Mouse (Mus musculus) small intestine, adult 2 months (tissue): ENCODE measurements around the gene Gabra6. TPM values are rescaled to one million over a fixed set of nuclear protein-coding genes. Genes with fewer than 3 reads are reported as not detected.

Source experiments
- H3K27ac ChIP-seq: fragments of 200-500 bp; 2 replicates; pipeline ENCODE4 v1.5.1; 2012; ENCODE audit warnings: low read depth, low read length, control low read depth, inconsistent platforms; ENCODE audit not compliant: insufficient read depth
- H3K27me3 ChIP-seq: fragments of 200-500 bp; 2 replicates; pipeline ENCODE4 v1.6.1; 2012; ENCODE audit warnings: mild to moderate bottlenecking, moderate library complexity, low read length, inconsistent platforms; ENCODE audit not compliant: control insufficient read depth, insufficient read depth
- H3K36me3 ChIP-seq: fragments of 200-500 bp; 2 replicates; pipeline ENCODE4 v1.6.1; 2012; ENCODE audit warnings: mild to moderate bottlenecking, low read length, control low read depth, inconsistent platforms; ENCODE audit not compliant: control insufficient read depth, insufficient read depth
- H3K4me1 ChIP-seq: fragments of 200-500 bp; 2 replicates; pipeline ENCODE4 v1.6.1; 2012; ENCODE audit warnings: low read length, inconsistent platforms, mixed read lengths; ENCODE audit not compliant: control insufficient read depth, insufficient read depth, insufficient read length
- H3K4me3 ChIP-seq: fragments of 200-500 bp; 2 replicates; pipeline ENCODE4 v1.5.1; 2012; ENCODE audit warnings: low read depth, mild to moderate bottlenecking, control low read depth, inconsistent platforms, low read length, moderate library complexity
- CTCF ChIP-seq: fragments of 200-500 bp; IDR thresholded peaks from 2 replicates; pipeline ENCODE4 v1.5.1; 2012; ENCODE audit warnings: low read depth, mild to moderate bottlenecking, control low read depth, inconsistent platforms, low read length, moderate library complexity, mixed read lengths; ENCODE audit not compliant: insufficient replicate concordance, insufficient read length; ENCODE audit errors: extremely low read depth
- POLR2A ChIP-seq: fragments of 200-500 bp; IDR thresholded peaks from 2 replicates; pipeline ENCODE4 v1.6.1; 2012; ENCODE audit warnings: low read depth, mild to moderate bottlenecking, control low read depth, inconsistent platforms, low read length, moderate library complexity
- WGBS: fragments of 180-500 bp; shearing (Covaris S2); methylation state at CpG from one replicate; pipeline ENCODE4 v1.1.7; 2018; 5-methylcytosine and 5-hydroxymethylcytosine counted together
- polyA plus RNA-seq: library from polyadenylated mRNA; depleted of rRNA; stranded (reverse); fragments of >200 nt; gene quantifications from 2 replicates; pipeline ENCODE4 v1.2.3, GENCODE M21; 2012; rRNA removed

The Gabra6 gene
- polyA plus RNA-seq, 1 experiment, result not detected

- Histone ChIP-seq H3K4me1 (no peaks in the 10 kb centered on the region), H3K27me3 (no peaks in the 10 kb centered on the region), H3K27ac (no peak overlapping the region), H3K4me3 (no peak overlapping the region), H3K36me3 (no peaks in the 10 kb centered on the region)
- no peak for TF ChIP-seq CTCF
- no peak for TF ChIP-seq POLR2A
- WGBS, result 22% methylated on average over 6 of the region's 6 CpGs
Measured at GRCm38 (mm10) chr11:42314850-42315249, 6.0 kb downstream of the Gabra6 start.

- Histone ChIP-seq H3K4me3 (no peak overlapping the region), H3K27me3 (no peaks in the 10 kb centered on the region), H3K36me3 (no peaks in the 10 kb centered on the region), H3K27ac (no peak overlapping the region), H3K4me1 (no peaks in the 10 kb centered on the region)
- 68% methylated on average over 1 of the region's 1 CpGs for WGBS
- TF ChIP-seq POLR2A, result no peak
- TF ChIP-seq CTCF, result no peak
Measured at GRCm38 (mm10) chr11:42310892-42311291, 10.0 kb downstream of the Gabra6 start.

GRCm38 (mm10) chr11:42309086-42309485 is 11.8 kb downstream of the Gabra6 start:
- 65% methylated on average over 2 of the region's 2 CpGs for WGBS
- H3K4me1 ChIP-seq, result no peaks in the 10 kb centered on the region
- no peaks in the 10 kb centered on the region for H3K36me3 ChIP-seq
- TF ChIP-seq POLR2A (no peak), CTCF (no peak)
- H3K4me3 ChIP-seq, result no peak overlapping the region
- no peak overlapping the region for H3K27ac ChIP-seq
- H3K27me3 ChIP-seq, result no peaks in the 10 kb centered on the region

- TF ChIP-seq POLR2A, result no peak
- no peak for TF ChIP-seq CTCF
- H3K4me1 ChIP-seq, result no peaks in the 10 kb centered on the region
- no peaks in the 10 kb centered on the region for H3K27me3 ChIP-seq
- no peaks in the 10 kb centered on the region for H3K36me3 ChIP-seq
- 65% methylated on average over 1 of the region's 1 CpGs for WGBS
- H3K27ac ChIP-seq, result no peak overlapping the region
- no peak overlapping the region for H3K4me3 ChIP-seq
Measured at GRCm38 (mm10) chr11:42306095-42306494, 14.8 kb downstream of the Gabra6 start.

- Histone ChIP-seq H3K4me1 (no peaks in the 10 kb centered on the region), H3K27me3 (no peaks in the 10 kb centered on the region), H3K27ac (no peak overlapping the region), H3K36me3 (no peaks in the 10 kb centered on the region), H3K4me3 (no peak overlapping the region)
- WGBS, result 31% methylated on average over 3 of the region's 3 CpGs
- TF ChIP-seq POLR2A (no peak), CTCF (no peak)
Measured at GRCm38 (mm10) chr11:42258978-42259377, 61.9 kb downstream of the Gabra6 start.

Other genes starting within 250 kb of the Gabra6 start
- gene Gabra1, start 138.1 kb downstream of the Gabra6 start, polyA plus RNA-seq, result 0.89 TPM in 1 of 2 replicates, not detected in the other
- not detected in 2 replicates for gene Gabrb2, start 98.7 kb upstream of the Gabra6 start, polyA plus RNA-seq